Mouse (Mus musculus): ENCODE measurements at regions not wholly inside any gene's neighbourhood (a gene's known extent, or its start where the extent isn't known, plus 50 kb on each side); places are given as distances from the start of the nearest gene placed in this dataset.

- no peak for DNase-seq (ENCODE audit: low spot score in 2 of 2)
These were observed 268.0 kb downstream of the Sec23a start for GRCm38 (mm10) chr12:58743800-58744199.

- no peak for DNase-seq (ENCODE audit: low spot score in 2 of 2)
These were observed 283.7 kb downstream of the Sec23a start for GRCm38 (mm10) chr12:58728094-58728493.

- DNase-seq (ENCODE audit: low spot score in 2 of 2) = no peak
These were observed 284.3 kb downstream of the Sec23a start for GRCm38 (mm10) chr12:58727547-58727946.

GRCm38 (mm10) chr12:58717908-58718307 lies 293.9 kb downstream of the Sec23a start:
- DNase-seq (ENCODE audit: low spot score in 2 of 2) = no peak

GRCm38 (mm10) chr12:58714207-58714606 lies 297.6 kb downstream of the Sec23a start:
- no peak for DNase-seq (ENCODE audit: low spot score in 2 of 2)

GRCm38 (mm10) chr12:58695680-58696079 lies 316.1 kb downstream of the Sec23a start:
- DNase-seq (ENCODE audit: low spot score in 2 of 2) = no peak

- DNase-seq (ENCODE audit: low spot score in 2 of 2) = no peak
These were observed 341.7 kb downstream of the Sec23a start for GRCm38 (mm10) chr12:58669914-58670635.

GRCm38 (mm10) chr12:58654530-58655056 lies 357.2 kb downstream of the Sec23a start:
- DNase-seq (ENCODE audit: low spot score in 2 of 2) = no peak

- no peak for DNase-seq (ENCODE audit: low spot score in 2 of 2)
These were observed 358.1 kb downstream of the Sec23a start for GRCm38 (mm10) chr12:58653751-58654150.

- DNase-seq (ENCODE audit: low spot score in 2 of 2) = no peak
These were observed 358.6 kb downstream of the Sec23a start for GRCm38 (mm10) chr12:58653222-58653621.

- DNase-seq (ENCODE audit: low spot score in 2 of 2) = no peak
These were observed 359.1 kb downstream of the Sec23a start for GRCm38 (mm10) chr12:58652701-58653100.

GRCm38 (mm10) chr12:58648322-58648721 lies 363.5 kb downstream of the Sec23a start:
- DNase-seq (ENCODE audit: low spot score in 2 of 2) = no peak

- no peak for DNase-seq (ENCODE audit: low spot score in 2 of 2)
These were observed 368.0 kb downstream of the Sec23a start for GRCm38 (mm10) chr12:58643843-58644242.

- no peak for DNase-seq (ENCODE audit: low spot score in 2 of 2)
These were observed 370.4 kb upstream of the Clec14a start for GRCm38 (mm10) chr12:58639478-58639877.

GRCm38 (mm10) chr12:58638260-58638659 lies 369.2 kb upstream of the Clec14a start:
- no peak for DNase-seq (ENCODE audit: low spot score in 2 of 2)

GRCm38 (mm10) chr12:58632529-58632928 lies 363.4 kb upstream of the Clec14a start:
- DNase-seq (ENCODE audit: low spot score in 2 of 2) = no peak

GRCm38 (mm10) chr12:58628817-58629216 lies 359.7 kb upstream of the Clec14a start:
- DNase-seq (ENCODE audit: low spot score in 2 of 2) = no peak

GRCm38 (mm10) chr12:58625144-58625543 lies 356.1 kb upstream of the Clec14a start:
- DNase-seq (ENCODE audit: low spot score in 2 of 2) = no peak

- no peak for DNase-seq (ENCODE audit: low spot score in 2 of 2)
These were observed 350.6 kb upstream of the Clec14a start for GRCm38 (mm10) chr12:58619508-58620310.

- no peak for DNase-seq (ENCODE audit: low spot score in 2 of 2)
These were observed 325.7 kb upstream of the Clec14a start for GRCm38 (mm10) chr12:58594781-58595180.

- no peak for DNase-seq (ENCODE audit: low spot score in 2 of 2)
These were observed 322.4 kb upstream of the Clec14a start for GRCm38 (mm10) chr12:58591480-58591829.

- no peak for DNase-seq (ENCODE audit: low spot score in 2 of 2)
These were observed 321.7 kb upstream of the Clec14a start for GRCm38 (mm10) chr12:58590547-58591479.
